Mouse (Mus musculus) myocyte (in vitro differentiated cells): ENCODE measurements around the gene Zbtb46.

ENCODE experiments used
- CEBPB ChIP-seq: IDR thresholded peaks from 2 replicates; pipeline ENCODE4 v1.6.1; 2011; ENCODE audit warnings: mild to moderate bottlenecking, moderate library complexity; ENCODE audit not compliant: poor library complexity, insufficient read depth, severe bottlenecking
- MAX ChIP-seq: IDR thresholded peaks from one replicate; pipeline ENCODE4 v1.6.1; 2011; ENCODE audit warnings: low read depth, mild to moderate bottlenecking, control low read depth
- MYOG ChIP-seq, 3 experiments: IDR thresholded peaks; one replicate each; pipeline ENCODE4 v1.6.1; 2011; ENCODE audit warnings: control low read depth in 2 of 3, low read depth in 2 of 3, mild to moderate bottlenecking in 2 of 3; ENCODE audit not compliant: insufficient read length in 2 of 3, control insufficient read depth in 1 of 3, insufficient read depth in 1 of 3
- POLR2A ChIP-seq: IDR thresholded peaks from one replicate; pipeline ENCODE4 v1.6.1; 2011; ENCODE audit warnings: low read depth, mild to moderate bottlenecking, control low read depth, moderate library complexity; ENCODE audit not compliant: insufficient read length
- POLR2AphosphoS2 ChIP-seq: IDR thresholded peaks from one replicate; pipeline ENCODE4 v1.6.1; 2011; ENCODE audit warnings: low read depth, control low read depth; ENCODE audit not compliant: insufficient read length
- SRF ChIP-seq: IDR thresholded peaks from one replicate; pipeline ENCODE4 v1.6.1; 2011; ENCODE audit warnings: low read depth; ENCODE audit not compliant: control insufficient read depth, insufficient read length
- TCF12 ChIP-seq: IDR thresholded peaks from one replicate; pipeline ENCODE4 v1.6.1; 2011; ENCODE audit warnings: mild to moderate bottlenecking, control low read depth; ENCODE audit not compliant: poor library complexity, insufficient read depth, severe bottlenecking
- USF1 ChIP-seq: IDR thresholded peaks from one replicate; pipeline ENCODE4 v1.6.1; 2011; ENCODE audit warnings: low read depth, mild to moderate bottlenecking, control low read depth, moderate library complexity

DNA sequence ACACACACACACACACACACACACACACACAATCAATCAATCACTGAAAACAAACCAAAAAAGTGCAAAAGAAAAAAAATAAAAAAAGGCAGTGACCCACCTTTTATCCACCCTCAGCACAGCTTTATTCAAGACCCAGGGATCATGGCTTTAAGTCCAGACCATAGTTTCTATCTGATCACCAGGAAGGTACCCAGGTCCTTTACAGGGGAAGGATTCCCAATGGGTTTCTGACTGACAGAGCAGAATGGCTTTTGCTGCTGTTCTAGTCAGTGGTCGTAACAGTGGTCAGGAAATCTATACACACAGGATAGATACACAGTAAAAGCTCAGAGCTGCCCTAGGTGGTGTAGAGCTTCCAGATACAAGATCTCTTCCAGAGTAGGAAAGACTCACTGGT is 26.5 kb upstream of the Zbtb46 start:
- no peak for TF ChIP-seq POLR2A
- TF ChIP-seq CEBPB: no peak
- TF ChIP-seq MYOG (IDR thresholded peaks at IDR 0.05; ENCODE audit: control insufficient read depth in 1 of 3, insufficient read depth in 1 of 3, insufficient read length in 2 of 3, low read depth in 2 of 3): no peak
- TF ChIP-seq POLR2AphosphoS2: no peak
- TF ChIP-seq TCF12: no peak
- no peak for TF ChIP-seq MAX
- TF ChIP-seq USF1: no peak
- TF ChIP-seq SRF: no peak
